Mouse (Mus musculus): ENCODE measurements around the gene Cxcl16. TPM values are rescaled to one million over a fixed set of nuclear protein-coding genes. Genes with fewer than 3 reads are reported as not detected.

The Cxcl16 gene
- total and polyA plus RNA-seq, 3 experiments, result not detected

DNA sequence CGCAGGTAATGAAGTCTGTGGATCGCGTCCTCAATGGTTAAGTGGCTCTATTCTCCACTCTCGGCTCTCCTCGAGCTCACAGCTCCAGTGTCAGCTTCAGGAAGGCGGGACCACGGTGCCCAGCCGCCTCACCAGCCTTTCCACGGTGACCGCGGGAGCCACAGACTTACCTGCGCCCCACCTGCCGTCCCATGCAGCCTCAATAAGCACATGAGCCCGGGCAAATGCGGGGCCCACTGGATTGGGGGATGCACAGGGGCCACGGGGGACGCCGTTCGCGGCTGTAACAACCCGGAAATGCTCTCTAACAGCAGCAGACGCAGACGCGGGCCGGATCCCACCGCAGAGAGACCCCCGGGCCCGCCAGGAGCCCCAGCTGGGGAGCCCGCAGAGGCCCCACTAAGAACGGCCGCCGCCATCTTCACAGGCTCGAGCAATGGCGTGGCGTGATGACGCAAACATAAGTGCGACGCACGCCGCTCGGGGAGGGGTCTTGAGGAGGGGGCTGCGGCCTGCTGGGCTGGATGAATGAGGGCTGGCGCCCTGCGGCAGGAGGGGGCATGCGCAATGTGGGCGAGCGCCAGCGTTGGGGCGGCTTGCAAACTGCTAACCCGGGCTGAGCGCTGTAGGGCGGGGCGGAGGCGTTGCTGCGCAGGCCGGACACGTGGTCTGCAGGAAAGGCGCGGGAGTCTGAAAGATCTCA, 50.0 kb downstream of the Cxcl16 start, which contains the start of gene Pelp1:
Gene Pelp1, minus strand, starts transcription at position 438 of the 703 bp plus-strand sequence.
- Histone ChIP-seq H3K9ac (ENCODE audit: control insufficient read depth, low read depth, low read length, poor library complexity, severe bottlenecking) (peak within 1 kb of the TSS; percentile 93), H3K4me1 (ENCODE audit: control insufficient read depth in 1 of 2, insufficient read depth in 2 of 2, low read length in 2 of 2) (peaks cover 5 to 13% of the 10 kb centered on the region in 2 experiments; a peak in 3 of 4 replicates), H3K4me3 (ENCODE audit: control insufficient read depth in 1 of 2, insufficient read depth in 1 of 2, low read depth in 2 of 2, low read length in 2 of 2) (peak within 1 kb of the TSS; percentile 81 to 93), H3K79me2 (ENCODE audit: control insufficient read depth, insufficient read depth, low read length, poor library complexity) (peaks cover 42% of the 10 kb centered on the region), H3K9me3 (replicated peaks; ENCODE audit: insufficient read depth, low read length) (no peaks in the 10 kb centered on the region), H3K36me3 (ENCODE audit: control insufficient read depth in 1 of 2, insufficient read depth in 2 of 2, low read length in 2 of 2) (peaks cover 4 to 18% of the 10 kb centered on the region in 2 experiments), H3K27ac (ENCODE audit: control insufficient read depth, low read depth, low read length) (peak within 1 kb of the TSS; percentile 79), H3K27me3 (ENCODE audit: control insufficient read depth in 1 of 2, insufficient read depth in 2 of 2, low read length in 2 of 2) (no peaks in the 10 kb centered on the region)
- TF ChIP-seq TBP (IDR thresholded peaks at IDR 0.05; ENCODE audit: low read depth, low read length) (peak; percentile 82), MXI1 (IDR thresholded peaks at IDR 0.05; ENCODE audit: low read depth, low read length) (peak; percentile 99), ELF1 (IDR thresholded peaks at IDR 0.05; ENCODE audit: low read depth, low read length) (peak; percentile 62; the same call in 1 of the 2 replicates), KAT2A (conservative IDR thresholded peaks at IDR 0.05; ENCODE audit: low read depth, low read length) (peak; percentile 68; the same call in 1 of the 2 replicates), MAFK (IDR thresholded peaks at IDR 0.05; ENCODE audit: borderline replicate concordance, low read depth, low read length) (no peak), MAZ (IDR thresholded peaks at IDR 0.05; ENCODE audit: low read depth, low read length) (peak; percentile 100), E2F4 (IDR thresholded peaks at IDR 0.05; ENCODE audit: borderline replicate concordance, low read depth, low read length) (peak; percentile 81; the same call in 1 of the 2 replicates), ZC3H11A (IDR thresholded peaks at IDR 0.05; ENCODE audit: low read depth, low read length) (peak; percentile 21; the same call in 1 of the 2 replicates), ETS1 (IDR thresholded peaks at IDR 0.05; ENCODE audit: low read depth, low read length) (peak; percentile 67), MYB (IDR thresholded peaks at IDR 0.05; ENCODE audit: low read depth, low read length) (no peak), CTCF (IDR thresholded peaks at IDR 0.05 in 2 of 3, conservative IDR thresholded peaks at IDR 0.05 in 1 of 3; ENCODE audit: control insufficient read depth in 1 of 3, insufficient read depth in 1 of 3, low read depth in 2 of 3, low read length in 3 of 3, poor library complexity in 1 of 3, severe bottlenecking in 1 of 3) (no peak), SIN3A (IDR thresholded peaks at IDR 0.05; ENCODE audit: low read length) (peak; percentile 95), UBTF (IDR thresholded peaks at IDR 0.05; ENCODE audit: borderline replicate concordance, insufficient read depth, low read depth, low read length) (no peak), ZMIZ1 (IDR thresholded peaks at IDR 0.05; ENCODE audit: low read depth, low read length) (peak; percentile 93), USF1 (IDR thresholded peaks at IDR 0.05; ENCODE audit: low read depth, low read length) (peak; percentile 95), ZKSCAN1 (IDR thresholded peaks at IDR 0.05; ENCODE audit: low read depth, low read length) (no peak), NRF1 (IDR thresholded peaks at IDR 0.05; ENCODE audit: insufficient read depth, low read depth, low read length, poor library complexity, severe bottlenecking) (peak; percentile 90), MYC (IDR thresholded peaks at IDR 0.05; ENCODE audit: low read depth, low read length) (peak; percentile 98; the same call in 1 of the 2 replicates), MEF2A (IDR thresholded peaks at IDR 0.05; ENCODE audit: extremely low read depth, insufficient replicate concordance, low read depth, low read length, poor library complexity, severe bottlenecking) (no peak), SMC3 (IDR thresholded peaks at IDR 0.05; ENCODE audit: low read depth, low read length) (no peak), GATA1 (IDR thresholded peaks at IDR 0.05; ENCODE audit: low read depth, low read length) (no peak), USF2 (IDR thresholded peaks at IDR 0.05; ENCODE audit: borderline replicate concordance in 1 of 2, insufficient read depth in 1 of 2, low read depth in 1 of 2, low read length in 2 of 2) (peak in 1 of 2 experiments; percentile 67; a peak in 1 of 4 replicates), TCF12 (IDR thresholded peaks at IDR 0.05; ENCODE audit: low read depth, low read length) (peak; percentile 79), GABPA (IDR thresholded peaks at IDR 0.05; ENCODE audit: low read depth, low read length) (no peak), POLR2A (IDR thresholded peaks at IDR 0.05; ENCODE audit: control insufficient read depth in 1 of 2, insufficient read depth in 1 of 2, low read depth in 1 of 2, low read length in 2 of 2, poor library complexity in 1 of 2) (peak; percentile 84 to 90), ZNF384 (IDR thresholded peaks at IDR 0.05; ENCODE audit: low read depth, low read length) (no peak), HCFC1 (IDR thresholded peaks at IDR 0.05; ENCODE audit: low read depth, low read length) (peak; percentile 93), POLR2AphosphoS2 (IDR thresholded peaks at IDR 0.05; ENCODE audit: low read length) (peak; percentile 87), RAD21 (IDR thresholded peaks at IDR 0.05; ENCODE audit: low read depth, low read length) (no peak), CHD1 (IDR thresholded peaks at IDR 0.05; ENCODE audit: low read depth, low read length) (no peak), EP300 (IDR thresholded peaks at IDR 0.05; ENCODE audit: low read depth in 1 of 2, low read length in 2 of 2) (peak in 1 of 2 experiments; percentile 55; a peak in 2 of 4 replicates), NELFE (IDR thresholded peaks at IDR 0.05; ENCODE audit: low read depth, low read length) (peak; percentile 96), MAX (IDR thresholded peaks at IDR 0.05; ENCODE audit: low read length) (peak; percentile 99)
- peak; percentile 100 for DNase-seq (ENCODE audit: low read depth, low spot score)
